Mouse (Mus musculus): ENCODE data around the gene Vmp1. TPM values are rescaled to one million over a fixed set of nuclear protein-coding genes. Genes with fewer than 3 reads are reported as not detected.

Gene Vmp1
- total RNA-seq, 4 experiments from 2014 or later = 99.8 to 209 (median 138) TPM

- DNase-seq = no peak
These were observed 12.5 kb downstream of the Vmp1 start for GRCm38 (mm10) chr11:86671041-86671675.

DNA sequence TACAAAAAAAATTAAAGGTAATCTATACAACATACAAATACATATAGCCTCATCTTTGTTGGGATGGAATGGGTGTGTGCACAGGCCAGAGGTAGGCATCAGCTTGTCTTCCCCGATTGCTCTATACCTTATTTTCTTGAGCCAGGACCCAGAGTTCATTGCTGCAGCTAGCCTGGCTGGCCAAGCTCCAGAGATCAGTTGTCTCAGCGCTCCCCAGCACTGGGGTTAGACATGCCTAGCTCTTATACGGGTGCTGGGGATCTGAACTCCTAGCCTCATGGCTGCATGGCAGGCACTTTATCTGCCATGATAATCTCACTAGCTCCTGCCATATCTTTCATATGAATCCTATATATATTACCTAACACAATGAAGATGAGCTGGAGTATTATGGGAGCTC, 15.5 kb downstream of the Vmp1 start:
- no peak for DNase-seq

- DNase-seq = no peak
These were observed 16.1 kb downstream of the Vmp1 start for GRCm38 (mm10) chr11:86667553-86667952.

GRCm38 (mm10) chr11:86664406-86664805, 19.2 kb downstream of the Vmp1 start:
- no peak for DNase-seq

- no peak for DNase-seq
These were observed 19.7 kb downstream of the Vmp1 start for GRCm38 (mm10) chr11:86663977-86664376.

DNA sequence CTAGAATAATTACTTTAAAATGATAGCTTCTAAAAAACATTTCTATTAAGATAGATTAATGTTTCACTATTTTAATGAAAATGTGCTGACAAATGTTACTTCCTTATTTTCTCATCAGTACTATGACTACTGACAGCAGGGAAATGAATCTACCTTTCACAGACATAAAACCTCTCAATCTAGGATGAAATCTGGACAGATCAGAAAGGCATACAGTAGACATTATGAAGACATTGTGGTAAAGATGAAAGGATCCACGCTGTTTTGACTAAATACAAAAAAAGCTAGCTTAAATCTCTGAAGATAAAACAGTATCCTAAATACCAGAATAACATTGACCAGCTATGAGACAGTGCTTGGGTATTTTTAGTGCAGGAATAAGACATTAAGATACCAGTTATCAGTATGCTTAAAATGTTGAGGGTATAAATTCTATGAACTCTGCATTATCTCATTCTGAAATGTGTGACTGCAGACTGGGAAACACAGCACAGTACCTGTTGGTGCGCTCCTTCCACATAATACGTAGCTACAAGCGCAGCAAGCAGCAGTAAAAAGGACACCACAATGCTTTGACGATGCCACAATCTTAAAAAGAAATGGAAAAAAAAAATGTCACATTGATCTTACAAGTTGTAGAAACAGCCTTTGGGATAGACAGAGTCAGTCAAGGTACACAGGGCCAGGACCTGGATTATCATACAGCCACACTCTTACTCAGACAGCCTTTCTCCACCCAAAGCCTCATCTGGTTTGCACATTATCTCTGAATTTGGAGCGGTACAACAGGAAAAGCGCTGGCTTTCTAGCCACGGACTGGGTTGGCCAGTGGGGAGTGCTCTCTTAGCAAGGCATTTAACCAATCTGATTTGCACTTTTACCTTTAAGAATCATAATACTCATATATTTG, 20.4 kb downstream of the Vmp1 start:
- no peak for DNase-seq

DNA sequence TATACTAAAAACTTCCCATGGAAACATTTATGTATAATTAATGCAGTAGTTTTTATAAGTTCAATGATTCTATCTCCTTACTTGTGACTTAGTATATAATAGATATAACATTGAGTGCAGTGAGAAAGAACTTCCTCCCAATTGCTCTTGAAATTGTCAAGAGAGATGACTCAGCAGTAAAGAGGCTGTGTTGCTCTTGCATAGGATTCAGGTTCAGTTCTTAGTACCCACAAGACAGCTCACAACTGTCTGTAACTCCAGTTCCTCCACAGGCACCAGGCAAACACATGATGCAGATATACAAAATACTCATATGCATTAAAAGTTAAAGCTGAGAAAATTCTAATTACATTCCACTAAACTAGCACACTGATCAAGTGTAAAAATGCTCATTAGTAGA, 25.8 kb downstream of the Vmp1 start:
- DNase-seq = no peak

DNA sequence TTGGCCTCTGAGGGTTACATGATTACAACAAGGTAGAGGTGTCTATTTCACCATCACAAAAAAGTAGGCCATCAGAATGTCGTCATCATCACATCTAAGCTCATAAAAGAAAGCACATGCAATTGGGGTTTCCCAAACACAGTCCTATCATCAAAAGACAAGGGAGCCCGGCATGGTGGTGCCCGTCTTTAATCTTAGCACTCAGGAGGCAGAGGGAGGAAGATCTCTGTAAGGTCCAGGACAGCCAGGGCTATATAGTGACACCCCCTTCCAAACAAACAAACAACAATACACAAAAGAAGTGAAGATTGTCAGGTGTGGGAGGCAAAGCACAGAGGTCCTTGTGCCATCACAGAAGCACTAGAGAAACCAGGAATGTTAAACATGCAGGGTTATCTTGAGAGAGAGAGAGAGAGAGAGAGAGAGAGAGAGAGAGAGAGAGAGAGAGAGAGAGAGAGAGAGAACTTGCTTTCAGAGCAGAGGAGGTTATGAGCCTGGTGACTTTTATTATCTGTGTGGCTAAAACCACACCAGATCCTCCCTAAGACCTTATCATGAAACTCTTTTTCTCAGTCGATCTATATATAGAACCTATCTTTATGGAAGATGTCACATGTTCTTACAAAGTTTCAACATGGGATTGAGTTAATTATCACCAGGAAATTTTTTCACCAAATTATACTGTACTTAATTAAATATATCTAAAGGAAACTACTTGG, 26.6 kb downstream of the Vmp1 start:
- DNase-seq = no peak

- DNase-seq = no peak
These were observed 28.0 kb downstream of the Vmp1 start for GRCm38 (mm10) chr11:86655671-86656070.

DNA sequence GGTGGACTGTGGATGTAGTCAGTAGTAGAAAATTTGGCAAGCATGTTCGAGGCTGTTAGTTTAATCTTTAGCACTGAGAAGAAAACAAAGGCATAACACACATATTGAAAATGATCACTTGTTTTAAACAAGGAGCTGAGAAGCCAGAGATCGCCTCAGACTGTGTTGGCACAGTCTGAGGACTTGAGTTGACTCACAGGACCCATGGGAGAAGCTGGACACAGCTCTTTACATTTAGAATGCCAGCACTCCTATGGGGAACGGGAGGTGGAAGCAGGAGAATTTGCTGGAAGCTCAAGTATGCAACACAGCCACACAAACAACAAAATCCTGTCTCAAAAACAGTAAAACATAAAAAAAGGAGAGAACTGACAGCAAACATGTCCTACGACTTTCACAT, 29.5 kb downstream of the Vmp1 start:
- no peak for DNase-seq

- DNase-seq = peak; percentile 34
These were observed 30.2 kb downstream of the Vmp1 start for GRCm38 (mm10) chr11:86653446-86653845.

DNA sequence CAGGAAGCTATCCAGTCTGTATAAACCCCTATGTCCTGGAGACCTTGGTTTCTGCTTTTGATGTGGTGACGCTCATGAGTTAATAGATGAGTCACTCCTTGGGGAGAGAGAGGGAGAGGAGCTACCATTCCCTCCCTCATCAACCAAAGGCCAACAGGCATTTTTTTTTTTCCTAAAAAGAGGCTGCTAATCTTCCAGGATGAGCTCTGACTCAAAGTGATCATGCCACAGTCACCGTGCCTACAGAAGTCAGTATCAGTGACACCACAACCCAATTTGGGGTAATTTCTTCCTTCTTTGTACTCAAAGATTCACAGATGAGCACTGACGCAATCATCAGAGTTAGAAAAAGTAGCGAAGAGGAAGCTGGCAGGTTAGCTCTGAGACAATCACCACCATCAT, 31.1 kb downstream of the Vmp1 start:
- DNase-seq = peak; percentile 34

- peak; percentile 36 for DNase-seq
These were observed 33.0 kb downstream of the Vmp1 start for GRCm38 (mm10) chr11:86650676-86651075.

DNA sequence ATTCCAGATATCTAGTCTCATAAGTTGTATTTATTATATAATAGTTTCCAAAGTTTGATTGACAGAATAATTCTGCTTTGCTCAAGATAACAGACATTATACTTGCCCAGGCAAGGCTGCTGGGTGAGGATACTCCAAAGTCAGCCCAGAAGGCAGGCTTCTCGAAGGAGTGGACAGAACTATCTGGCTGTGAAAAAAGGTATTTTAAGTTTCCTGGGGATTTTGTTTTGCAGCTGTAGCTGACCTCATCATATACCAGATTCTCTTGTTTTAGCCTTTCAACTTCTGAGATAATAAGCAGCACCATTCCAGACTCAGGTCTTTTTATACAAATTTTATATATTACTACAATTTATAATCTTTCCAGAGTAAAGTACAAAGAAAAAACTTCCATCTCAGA, 34.1 kb downstream of the Vmp1 start:
- no peak for DNase-seq

- DNase-seq = no peak
These were observed 35.8 kb downstream of the Vmp1 start for GRCm38 (mm10) chr11:86647706-86648447.

- no peak for DNase-seq
These were observed 36.7 kb downstream of the Vmp1 start for GRCm38 (mm10) chr11:86646885-86647459.

- no peak for DNase-seq
These were observed 37.4 kb downstream of the Vmp1 start for GRCm38 (mm10) chr11:86646136-86646834.

GRCm38 (mm10) chr11:86644553-86644952, 39.1 kb downstream of the Vmp1 start:
- no peak for DNase-seq

GRCm38 (mm10) chr11:86641714-86642113, 41.9 kb downstream of the Vmp1 start:
- DNase-seq = no peak

GRCm38 (mm10) chr11:86637697-86638096, 45.9 kb downstream of the Vmp1 start:
- no peak for DNase-seq

- peak; percentile 30 for DNase-seq
These were observed 49.2 kb downstream of the Vmp1 start for GRCm38 (mm10) chr11:86634396-86634795.

All from adrenal gland, adult 8-10 months (tissue).